9 mouse cellular contexts compared by ENCODE assay signal in the genomic region with DNA sequence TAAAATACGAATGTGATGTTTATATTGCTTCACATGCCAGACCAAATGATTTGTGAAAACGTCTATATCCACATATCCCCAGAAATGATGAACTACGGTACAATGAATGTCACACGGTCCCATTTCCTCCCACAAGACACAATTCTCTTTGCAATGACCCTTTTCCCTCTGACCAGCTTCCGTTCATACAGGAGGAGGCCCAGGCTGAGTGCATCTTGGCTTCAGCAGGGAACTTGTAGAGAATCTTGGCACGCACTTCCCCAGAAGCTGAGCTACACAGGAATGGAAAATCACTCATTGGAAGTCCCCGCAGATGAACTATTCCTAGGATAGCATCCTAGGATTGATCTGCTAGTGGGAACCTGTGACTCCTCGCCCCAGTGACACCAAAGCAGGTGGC.
DNase-seq lines count a peak whose midpoint lies in the region; ATAC-seq lines count a peak whose summit lies in the region.
"Had no signal": no experiment of that assay in that cellular context is flagged by ENCODE, and none has a peak within 500 bp of the region (broad histone marks: within the 10 kb centered on the region; RNA-seq: fewer than 3 reads in every experiment).

No protein-coding gene starts in this region.

- H3K4me3 ChIP-seq in embryonic facial prominence, embryonic 14.5 days (ENCODE audit: low read depth, low read length) = no peak overlapping the region
- H3K4me3 ChIP-seq in embryonic facial prominence, embryonic 10.5 days = no peak overlapping the region
- no peak overlapping the region for H3K4me3 ChIP-seq in hindbrain, embryonic 16.5 days (ENCODE audit: low read length)
- H3K4me3 ChIP-seq: megakaryocyte, embryonic 14.5 days had no signal

- no peak for ATAC-seq in embryonic facial prominence, embryonic 14.5 days (ENCODE audit: low read depth)
- no peak for ATAC-seq in hindbrain, embryonic 16.5 days
- ATAC-seq in CD4-positive, CD25-positive, alpha-beta regulatory T cell, adult 4 months = no peak

- no peak overlapping the region for H3K9ac ChIP-seq in embryonic facial prominence, embryonic 14.5 days (ENCODE audit: low read depth, low read length)
- H3K9ac ChIP-seq in hindbrain, embryonic 16.5 days (ENCODE audit: low read depth, low read length) = no peak overlapping the region

- H3K36me3 ChIP-seq in embryonic facial prominence, embryonic 14.5 days (ENCODE audit: control insufficient read depth, insufficient read depth, low read length) = no peaks in the 10 kb centered on the region
- no peaks in the 10 kb centered on the region for H3K36me3 ChIP-seq in embryonic facial prominence, embryonic 10.5 days (replicated peaks)
- no peaks in the 10 kb centered on the region for H3K36me3 ChIP-seq in hindbrain, embryonic 16.5 days (ENCODE audit: control insufficient read depth, insufficient read depth, low read length)

- H3K27ac ChIP-seq in embryonic facial prominence, embryonic 14.5 days (replicated peaks; ENCODE audit: low read depth, low read length) = no peak overlapping the region
- H3K27ac ChIP-seq in embryonic facial prominence, embryonic 10.5 days (replicated peaks) = no peak overlapping the region
- no peak overlapping the region for H3K27ac ChIP-seq in hindbrain, embryonic 16.5 days (ENCODE audit: low read depth, low read length)

- H3K27me3 ChIP-seq in embryonic facial prominence, embryonic 14.5 days (replicated peaks; ENCODE audit: control insufficient read depth, insufficient read depth, low read length) = no peaks in the 10 kb centered on the region
- no peaks in the 10 kb centered on the region for H3K27me3 ChIP-seq in embryonic facial prominence, embryonic 10.5 days (replicated peaks; ENCODE audit: low read depth, poor library complexity, severe bottlenecking)
- no peaks in the 10 kb centered on the region for H3K27me3 ChIP-seq in hindbrain, embryonic 16.5 days (replicated peaks; ENCODE audit: control insufficient read depth, insufficient read depth, low read length)
- H3K27me3 ChIP-seq: megakaryocyte, embryonic 14.5 days had no signal

- no peak overlapping the region for H3K4me2 ChIP-seq in embryonic facial prominence, embryonic 14.5 days (ENCODE audit: low read depth, low read length)
- no peak overlapping the region for H3K4me2 ChIP-seq in hindbrain, embryonic 16.5 days (ENCODE audit: low read length)

- DNase-seq in embryonic facial prominence, embryonic 14.5 days (ENCODE audit: low spot score) = peak; percentile 67
- DNase-seq in embryonic facial prominence, embryonic 10.5 days (ENCODE audit: low spot score) = no peak
- peak; percentile 25 for DNase-seq in right cerebral cortex, postnatal 14 days
- no peak for DNase-seq in right cerebral cortex, postnatal 36 days (ENCODE audit: low spot score in 2 of 2)
- peak; percentile 21 for DNase-seq in kidney, adult 18-20 months
- no peak for DNase-seq in thymus, adult 18-20 months

- 71% methylated on average over 8 of the region's 8 CpGs for WGBS in embryonic facial prominence, embryonic 14.5 days
- 90% methylated on average over 8 of the region's 8 CpGs for WGBS in embryonic facial prominence, embryonic 10.5 days
- WGBS in hindbrain, embryonic 16.5 days = 79% methylated on average over 8 of the region's 8 CpGs

- H3K4me1 ChIP-seq in embryonic facial prominence, embryonic 14.5 days (ENCODE audit: control insufficient read depth, insufficient read depth, low read length) = no peaks in the 10 kb centered on the region; the same call in 1 of the 2 replicates
- peaks cover 31% of the 10 kb centered on the region for H3K4me1 ChIP-seq in embryonic facial prominence, embryonic 10.5 days
- H3K4me1 ChIP-seq in hindbrain, embryonic 16.5 days (ENCODE audit: control insufficient read depth, insufficient read depth, low read depth, low read length) = peaks cover 3% of the 10 kb centered on the region

- H3K9me3 ChIP-seq in embryonic facial prominence, embryonic 14.5 days (ENCODE audit: control insufficient read depth, low read length) = no peaks in the 10 kb centered on the region
- no peaks in the 10 kb centered on the region for H3K9me3 ChIP-seq in embryonic facial prominence, embryonic 10.5 days
- no peaks in the 10 kb centered on the region for H3K9me3 ChIP-seq in hindbrain, embryonic 16.5 days (ENCODE audit: control insufficient read depth, low read length)
- H3K9me3 ChIP-seq: megakaryocyte, embryonic 14.5 days had no signal

Comparison
In these comparisons a context has a peak if more than half of its experiments do, and no peak if none do; other contexts are left out.
1. DNase-seq: peak in embryonic facial prominence, embryonic 14.5 days (single experiment), right cerebral cortex, postnatal 14 days (single experiment) and kidney, adult 18-20 months (single experiment); none in embryonic facial prominence, embryonic 10.5 days (single experiment), right cerebral cortex, postnatal 36 days (0 of 2) and thymus, adult 18-20 months (0 of 2).